Mouse (Mus musculus) cortical plate, adult 2 months (tissue): ENCODE measurements around the gene Hebp1.

Experiments used
- CTCF ChIP-seq: fragments of 200-500 bp; IDR thresholded peaks from 2 replicates; pipeline ENCODE4 v1.5.1; 2011; ENCODE audit warnings: mild to moderate bottlenecking, control low read depth, low read length; ENCODE audit not compliant: insufficient read depth; ENCODE audit errors: extremely low read depth
- POLR2A ChIP-seq: fragments of 200-500 bp; IDR thresholded peaks from 2 replicates; pipeline ENCODE4 v1.6.1; 2011; ENCODE audit warnings: mild to moderate bottlenecking, low read length, control low read depth; ENCODE audit not compliant: insufficient read depth; ENCODE audit errors: extremely low read depth

DNA sequence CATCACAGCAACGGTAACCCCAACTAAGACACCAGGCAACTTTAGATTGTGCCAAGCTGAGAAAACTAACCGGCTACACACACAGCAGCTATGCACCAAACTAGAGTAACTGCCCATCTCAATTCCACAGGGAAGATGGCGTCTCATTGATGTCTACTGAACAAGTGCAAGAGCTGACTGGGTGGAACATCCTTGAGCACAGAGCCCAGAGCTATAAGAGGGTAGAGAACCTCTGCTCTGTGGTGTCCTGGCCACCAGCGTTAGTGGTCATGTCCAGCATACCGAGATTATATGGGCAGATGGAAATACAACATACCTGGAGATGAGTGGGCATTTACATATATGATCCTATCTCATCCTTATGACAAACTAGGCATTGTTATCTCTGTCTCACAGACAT is 54.7 kb downstream of the Hebp1 start:
- no peak for TF ChIP-seq CTCF
- TF ChIP-seq POLR2A, result no peak
